Mouse (Mus musculus): ENCODE results near the gene Rhot1. TPM values are rescaled to one million over a fixed set of nuclear protein-coding genes. Genes with fewer than 3 reads are reported as not detected.

The Rhot1 gene
- polyA plus RNA-seq, 1 experiment from 2014 or later: 64.3 TPM

GRCm38 (mm10) chr11:80289701-80290445 lies 81.1 kb downstream of the Rhot1 start:
- H3K9me3 ChIP-seq (replicated peaks): peaks cover 6% of the 10 kb centered on the region

GRCm38 (mm10) chr11:80291004-80291403 lies 82.2 kb downstream of the Rhot1 start:
- Histone ChIP-seq H3K27me3 (replicated peaks) (peaks cover 33% of the 10 kb centered on the region), H3K9me3 (replicated peaks) (peaks cover 6% of the 10 kb centered on the region), H3K36me3 (no peaks in the 10 kb centered on the region), H3K9ac (no peak overlapping the region), H3K4me3 (no peak overlapping the region), H3K27ac (ENCODE audit: poor library complexity, severe bottlenecking) (no peak overlapping the region), H3K4me1 (replicated peaks) (peaks cover 15% of the 10 kb centered on the region), H3K4me2 (no peak overlapping the region)
- 65% methylated on average over 2 of the region's 2 CpGs for WGBS
- no peak for ATAC-seq (ENCODE audit: insufficient number of reproducible peaks, low FRiP score)

More at GRCm38 (mm10) chr11:80289701-80290445, 81.1 kb downstream of the Rhot1 start:
- no peaks in the 10 kb centered on the region for H3K36me3 ChIP-seq
- H3K4me2 ChIP-seq: peak overlapping the region; percentile 58
- peak; percentile 77; the same call in 1 of the 2 replicates for ATAC-seq (ENCODE audit: insufficient number of reproducible peaks, low FRiP score)
- peaks cover 25% of the 10 kb centered on the region for H3K27me3 ChIP-seq (replicated peaks)
- 3% methylated on average over 23 of the region's 23 CpGs for WGBS
- H3K4me3 ChIP-seq: peak overlapping the region; percentile 14; the same call in 1 of the 2 replicates
- no peak overlapping the region for H3K27ac ChIP-seq (ENCODE audit: poor library complexity, severe bottlenecking)
- peaks cover 10% of the 10 kb centered on the region for H3K4me1 ChIP-seq (replicated peaks)
- H3K9ac ChIP-seq: no peak overlapping the region

GRCm38 (mm10) chr11:80292463-80292862 lies 83.6 kb downstream of the Rhot1 start:
- Histone ChIP-seq H3K9me3 (replicated peaks) (peaks cover 6% of the 10 kb centered on the region), H3K4me1 (replicated peaks) (peaks cover 15% of the 10 kb centered on the region), H3K9ac (no peak overlapping the region), H3K4me2 (no peak overlapping the region), H3K27me3 (replicated peaks) (peaks cover 47% of the 10 kb centered on the region), H3K4me3 (no peak overlapping the region), H3K36me3 (no peaks in the 10 kb centered on the region), H3K27ac (ENCODE audit: poor library complexity, severe bottlenecking) (no peak overlapping the region)
- 68% methylated on average over 7 of the region's 7 CpGs for WGBS
- no peak for ATAC-seq (ENCODE audit: insufficient number of reproducible peaks, low FRiP score)

GRCm38 (mm10) chr11:80295066-80295465 lies 86.2 kb downstream of the Rhot1 start:
- no peak for ATAC-seq (ENCODE audit: insufficient number of reproducible peaks, low FRiP score)
- Histone ChIP-seq H3K4me3 (no peak overlapping the region), H3K27ac (ENCODE audit: poor library complexity, severe bottlenecking) (no peak overlapping the region), H3K27me3 (replicated peaks) (peaks cover 67% of the 10 kb centered on the region), H3K4me1 (replicated peaks) (peaks cover 10% of the 10 kb centered on the region), H3K36me3 (no peaks in the 10 kb centered on the region), H3K9ac (no peak overlapping the region), H3K4me2 (no peak overlapping the region), H3K9me3 (replicated peaks) (peaks cover 6% of the 10 kb centered on the region)
- WGBS: 11% methylated on average over 9 of the region's 9 CpGs

GRCm38 (mm10) chr11:80295785-80296184 lies 87.0 kb downstream of the Rhot1 start:
- Histone ChIP-seq H3K27me3 (replicated peaks) (peaks cover 74% of the 10 kb centered on the region), H3K36me3 (no peaks in the 10 kb centered on the region), H3K4me3 (no peak overlapping the region), H3K4me2 (0 out of 2 replicates have a peak overlapping the region, but pooled peaks have one; percentile 1), H3K27ac (ENCODE audit: poor library complexity, severe bottlenecking) (no peak overlapping the region), H3K9ac (no peak overlapping the region), H3K9me3 (replicated peaks) (peaks cover 5% of the 10 kb centered on the region), H3K4me1 (replicated peaks) (peaks cover 13% of the 10 kb centered on the region)
- 15% methylated on average over 14 of the region's 14 CpGs for WGBS
- ATAC-seq (ENCODE audit: insufficient number of reproducible peaks, low FRiP score): no peak

- H3K36me3 ChIP-seq: no peaks in the 10 kb centered on the region
- WGBS: 6% methylated on average over 11 of the region's 12 CpGs
- peaks cover 76% of the 10 kb centered on the region for H3K27me3 ChIP-seq (replicated peaks)
- peak overlapping the region; percentile 66; the same call in 1 of the 2 replicates for H3K4me3 ChIP-seq
- peaks cover 26% of the 10 kb centered on the region for H3K4me1 ChIP-seq (replicated peaks)
- H3K27ac ChIP-seq (ENCODE audit: poor library complexity, severe bottlenecking): no peak overlapping the region
- H3K4me2 ChIP-seq: peak overlapping the region; percentile 98
- no peak overlapping the region for H3K9ac ChIP-seq
- no peaks in the 10 kb centered on the region for H3K9me3 ChIP-seq (replicated peaks)
- ATAC-seq (ENCODE audit: insufficient number of reproducible peaks, low FRiP score): no peak
Observed at GRCm38 (mm10) chr11:80299513-80300235, 90.9 kb downstream of the Rhot1 start.

- Histone ChIP-seq H3K4me3 (peak within 1 kb of the TSS; percentile 66), H3K27ac (ENCODE audit: poor library complexity, severe bottlenecking) (no peak within 1 kb of the TSS), H3K9ac (peak within 1 kb of the TSS; percentile 66), H3K9me3 (replicated peaks) (no peaks in the 10 kb centered on the region), H3K27me3 (replicated peaks) (peaks cover 71% of the 10 kb centered on the region), H3K4me1 (replicated peaks) (peaks cover 18% of the 10 kb centered on the region), H3K36me3 (no peaks in the 10 kb centered on the region), H3K4me2 (peak within 1 kb of the TSS; percentile 98)
- ATAC-seq (ENCODE audit: insufficient number of reproducible peaks, low FRiP score): peak; percentile 63
- under 1% methylated on average over 69 of the region's 81 CpGs for WGBS
Observed at GRCm38 (mm10) chr11:80300551-80301315, 91.9 kb downstream of the Rhot1 start, which contains the start of gene Rhbdl3. Gene Rhbdl3, plus strand, starts transcription at chr11:80300912.

- peak overlapping the region; percentile 66 for H3K9ac ChIP-seq
- ATAC-seq (ENCODE audit: insufficient number of reproducible peaks, low FRiP score): 0 out of 2 replicates have a peak, but pooled peaks have one; percentile 42
- peaks cover 18% of the 10 kb centered on the region for H3K4me1 ChIP-seq (replicated peaks)
- H3K4me2 ChIP-seq: peak overlapping the region; percentile 98
- H3K36me3 ChIP-seq: no peaks in the 10 kb centered on the region
- H3K9me3 ChIP-seq (replicated peaks): no peaks in the 10 kb centered on the region
- H3K27ac ChIP-seq (ENCODE audit: poor library complexity, severe bottlenecking): no peak overlapping the region
- H3K4me3 ChIP-seq: peak overlapping the region; percentile 66
- peaks cover 64% of the 10 kb centered on the region for H3K27me3 ChIP-seq (replicated peaks)
- WGBS: under 1% methylated on average over 53 of the region's 53 CpGs
Observed at GRCm38 (mm10) chr11:80301316-80302045, 92.7 kb downstream of the Rhot1 start.

GRCm38 (mm10) chr11:80302046-80302390 lies 93.2 kb downstream of the Rhot1 start:
- peak overlapping the region; percentile 66 for H3K4me3 ChIP-seq
- no peaks in the 10 kb centered on the region for H3K9me3 ChIP-seq (replicated peaks)
- H3K27me3 ChIP-seq (replicated peaks): peaks cover 60% of the 10 kb centered on the region
- peak overlapping the region; percentile 66; the same call in 1 of the 2 replicates for H3K9ac ChIP-seq
- 2% methylated on average over 9 of the region's 9 CpGs for WGBS
- H3K27ac ChIP-seq (ENCODE audit: poor library complexity, severe bottlenecking): no peak overlapping the region
- H3K36me3 ChIP-seq: no peaks in the 10 kb centered on the region
- peak overlapping the region; percentile 98 for H3K4me2 ChIP-seq
- no peak for ATAC-seq (ENCODE audit: insufficient number of reproducible peaks, low FRiP score)
- H3K4me1 ChIP-seq (replicated peaks): peaks cover 18% of the 10 kb centered on the region

- H3K4me1 ChIP-seq (replicated peaks): peaks cover 18% of the 10 kb centered on the region
- H3K4me2 ChIP-seq: peak overlapping the region; percentile 98
- WGBS: 3% methylated on average over 11 of the region's 11 CpGs
- ATAC-seq (ENCODE audit: insufficient number of reproducible peaks, low FRiP score): no peak
- H3K9ac ChIP-seq: no peak overlapping the region
- H3K9me3 ChIP-seq (replicated peaks): no peaks in the 10 kb centered on the region
- peaks cover 55% of the 10 kb centered on the region for H3K27me3 ChIP-seq (replicated peaks)
- H3K27ac ChIP-seq (ENCODE audit: poor library complexity, severe bottlenecking): no peak overlapping the region
- no peaks in the 10 kb centered on the region for H3K36me3 ChIP-seq
- H3K4me3 ChIP-seq: peak overlapping the region; percentile 66
Observed at GRCm38 (mm10) chr11:80302536-80302935, 93.7 kb downstream of the Rhot1 start.

Measured in heart, embryonic 12.5 days (tissue).